Mouse (Mus musculus) lung, postnatal 4 days (tissue): ENCODE results near the gene Xrcc4.
"Not testable (repeated sequence)": the region's sequence is repeated elsewhere in the genome, so short reads cannot be mapped to it uniquely, and the experiment has no call there.

Source experiments
- DNase-seq, 2 experiments: peaks; one replicate each; pipeline ENCODE4 v3.0.0; 2021

The Xrcc4 gene

GRCm38 (mm10) chr13:89809024-89809423, 280.4 kb downstream of the Xrcc4 start:
- no peak for DNase-seq

GRCm38 (mm10) chr13:89801901-89802300, 287.5 kb downstream of the Xrcc4 start:
- DNase-seq: no peak

GRCm38 (mm10) chr13:89797721-89798120, 291.7 kb downstream of the Xrcc4 start:
- no peak for DNase-seq

- no peak for DNase-seq
Measured at GRCm38 (mm10) chr13:89791475-89791874, 297.9 kb downstream of the Xrcc4 start.

- no peak for DNase-seq
Measured at GRCm38 (mm10) chr13:89782886-89783285, 306.5 kb downstream of the Xrcc4 start.

- no peak for DNase-seq
Measured at GRCm38 (mm10) chr13:89780276-89780675, 309.1 kb downstream of the Xrcc4 start.

- DNase-seq: peak in 1 of 2 experiments; percentile 56
Measured at GRCm38 (mm10) chr13:89779208-89779911, 310.0 kb downstream of the Xrcc4 start.

GRCm38 (mm10) chr13:89777764-89778163, 311.6 kb downstream of the Xrcc4 start:
- DNase-seq: no peak

- no peak for DNase-seq
Measured at GRCm38 (mm10) chr13:89777146-89777545, 312.3 kb downstream of the Xrcc4 start.

GRCm38 (mm10) chr13:89766551-89766950, 322.9 kb downstream of the Xrcc4 start:
- DNase-seq: no peak

GRCm38 (mm10) chr13:89765966-89766365, 323.4 kb downstream of the Xrcc4 start:
- DNase-seq: peak in 1 of 2 experiments; percentile 10

- no peak for DNase-seq
Measured at GRCm38 (mm10) chr13:89762339-89762738, 327.1 kb downstream of the Xrcc4 start.

GRCm38 (mm10) chr13:89756347-89756746, 333.1 kb downstream of the Xrcc4 start:
- no peak for DNase-seq

- not testable (repeated sequence) for DNase-seq
Measured at GRCm38 (mm10) chr13:89750562-89750961, 338.8 kb downstream of the Xrcc4 start.

GRCm38 (mm10) chr13:89743201-89743600, 346.2 kb downstream of the Xrcc4 start:
- DNase-seq: no peak

GRCm38 (mm10) chr13:89742686-89743200, 346.7 kb downstream of the Xrcc4 start:
- DNase-seq: no peak

- DNase-seq: peak; percentile 48 to 63
Measured at GRCm38 (mm10) chr13:89741766-89742685, 347.4 kb downstream of the Xrcc4 start, which contains the start of gene Vcan. Gene Vcan, minus strand, starts transcription at chr13:89742509.

GRCm38 (mm10) chr13:89741116-89741551, 348.3 kb downstream of the Xrcc4 start:
- peak; percentile 35 to 43 for DNase-seq

- DNase-seq: peak; percentile 79 to 80
Measured at GRCm38 (mm10) chr13:89740243-89741115, 348.9 kb downstream of the Xrcc4 start.

GRCm38 (mm10) chr13:89739696-89740242, 349.6 kb downstream of the Xrcc4 start:
- no peak for DNase-seq

- DNase-seq: peak; percentile 87 to 95
Measured at GRCm38 (mm10) chr13:89738776-89739695, 350.4 kb downstream of the Xrcc4 start.
